Mouse (Mus musculus): Measurements from ENCODE around the gene Nsf.
"Not testable (repeated sequence)": the region's sequence is repeated elsewhere in the genome, so short reads cannot be mapped to it uniquely, and the experiment has no call there.

Gene Nsf

GRCm38 (mm10) chr11:103892831-103893230 lies 61.0 kb downstream of the Nsf start:
- DNase-seq (ENCODE audit: low read depth, low spot score): no peak

GRCm38 (mm10) chr11:103891781-103892180 lies 62.1 kb downstream of the Nsf start:
- no peak for DNase-seq (ENCODE audit: low read depth, low spot score)

GRCm38 (mm10) chr11:103890337-103891186 lies 63.3 kb downstream of the Nsf start:
- DNase-seq (ENCODE audit: low read depth, low spot score): no peak

- DNase-seq (ENCODE audit: low read depth, low spot score): no peak
These were observed 66.0 kb downstream of the Nsf start for GRCm38 (mm10) chr11:103887724-103888410.

GRCm38 (mm10) chr11:103884749-103885383 lies 69.0 kb downstream of the Nsf start:
- DNase-seq (ENCODE audit: low read depth, low spot score): peak; percentile 40

GRCm38 (mm10) chr11:103883793-103884192 lies 70.1 kb downstream of the Nsf start:
- DNase-seq (ENCODE audit: low read depth, low spot score): no peak

- not testable (repeated sequence) for DNase-seq (ENCODE audit: low read depth, low spot score)
These were observed 74.4 kb downstream of the Nsf start for GRCm38 (mm10) chr11:103879476-103879875.

GRCm38 (mm10) chr11:103878441-103878840 lies 75.4 kb downstream of the Nsf start:
- no peak for DNase-seq (ENCODE audit: low read depth, low spot score)

- no peak for DNase-seq (ENCODE audit: low read depth, low spot score)
These were observed 83.5 kb downstream of the Nsf start for GRCm38 (mm10) chr11:103870352-103870751.

- DNase-seq (ENCODE audit: low read depth, low spot score): no peak
These were observed 86.2 kb downstream of the Nsf start for GRCm38 (mm10) chr11:103867702-103868101.

GRCm38 (mm10) chr11:103865346-103865745 lies 88.5 kb downstream of the Nsf start:
- DNase-seq (ENCODE audit: low read depth, low spot score): no peak

GRCm38 (mm10) chr11:103864486-103864885 lies 89.4 kb downstream of the Nsf start:
- no peak for DNase-seq (ENCODE audit: low read depth, low spot score)

GRCm38 (mm10) chr11:103862951-103863350 lies 90.9 kb downstream of the Nsf start:
- no peak for DNase-seq (ENCODE audit: low read depth, low spot score)

- DNase-seq (ENCODE audit: low read depth, low spot score): no peak
These were observed 93.8 kb downstream of the Nsf start for GRCm38 (mm10) chr11:103859933-103860610.

GRCm38 (mm10) chr11:103858760-103859159 lies 95.1 kb downstream of the Nsf start:
- DNase-seq (ENCODE audit: low read depth, low spot score): no peak

- DNase-seq (ENCODE audit: low read depth, low spot score): no peak
These were observed 97.2 kb downstream of the Nsf start for GRCm38 (mm10) chr11:103856641-103857040.

GRCm38 (mm10) chr11:103854294-103854693 lies 99.6 kb downstream of the Nsf start:
- DNase-seq (ENCODE audit: low read depth, low spot score): peak; percentile 53

- peak; percentile 63 for DNase-seq (ENCODE audit: low read depth, low spot score)
These were observed 100.5 kb downstream of the Nsf start for GRCm38 (mm10) chr11:103853284-103853920.

- DNase-seq (ENCODE audit: low read depth, low spot score): no peak
These were observed 101.1 kb downstream of the Nsf start for GRCm38 (mm10) chr11:103852590-103853283.

GRCm38 (mm10) chr11:103848287-103848686 lies 105.6 kb downstream of the Nsf start:
- no peak for DNase-seq (ENCODE audit: low read depth, low spot score)

GRCm38 (mm10) chr11:103840834-103841233 lies 113.0 kb downstream of the Nsf start:
- no peak for DNase-seq (ENCODE audit: low read depth, low spot score)
